Mouse (Mus musculus): Measurements from ENCODE around the gene Stard3. TPM values are rescaled to one million over a fixed set of nuclear protein-coding genes. Genes with fewer than 3 reads are reported as not detected.

Gene Stard3
- polyA plus RNA-seq, 3 experiments from 2014 or later: 38.5 to 42.1 (median 40.3) TPM

DNA sequence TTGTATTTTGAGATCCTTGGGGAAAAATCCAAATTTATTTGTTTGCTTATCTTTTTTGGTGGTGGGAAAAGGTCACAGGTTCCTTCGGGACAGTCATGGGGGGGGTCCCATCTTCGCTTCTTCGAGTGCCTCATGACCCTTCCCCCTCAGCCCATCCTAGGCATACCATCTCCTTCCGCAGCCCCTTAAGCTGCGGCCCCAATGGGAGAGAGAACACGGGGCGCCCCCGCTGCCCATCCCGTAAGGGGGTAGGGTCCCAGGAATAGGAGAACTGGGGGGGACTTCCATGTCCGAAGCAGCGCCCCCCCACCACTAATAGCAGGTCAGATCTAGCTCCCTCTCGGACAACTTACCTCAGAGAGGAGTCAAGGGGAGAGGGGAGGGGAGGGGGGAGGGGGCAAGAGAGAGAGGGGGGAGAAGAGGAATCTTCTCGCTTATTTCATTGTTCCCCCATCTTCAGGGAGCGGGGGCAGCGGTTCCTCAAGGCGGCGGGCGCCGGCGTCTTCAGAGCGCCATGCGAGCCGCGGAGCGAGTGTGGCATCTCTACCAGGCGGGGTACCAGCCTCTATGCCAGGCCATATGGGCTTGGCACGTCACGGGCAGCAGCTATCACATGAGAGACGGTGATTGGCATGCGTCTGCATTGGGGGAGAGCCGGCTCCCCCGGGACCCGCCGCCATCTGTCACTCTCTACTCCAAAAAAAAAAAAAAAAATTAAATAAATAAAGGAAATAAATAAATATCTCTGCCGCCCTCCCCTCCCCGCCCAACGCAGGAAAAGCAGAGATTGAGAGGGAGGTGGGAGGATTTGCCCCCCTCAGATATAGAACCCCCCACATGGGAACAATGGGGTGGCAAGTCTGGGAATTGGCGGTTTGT, 28.8 kb upstream of the Stard3 start, which contains the start of gene Neurod2:
Neurod2 (minus strand) TSS at position 568 of the 879 bp plus-strand sequence.
- ATAC-seq: no peak

- ATAC-seq: no peak
These were observed 28.0 kb upstream of the Stard3 start for GRCm38 (mm10) chr11:98329960-98330744.

- no peak for ATAC-seq
These were observed 27.4 kb upstream of the Stard3 start for GRCm38 (mm10) chr11:98330745-98331204.

GRCm38 (mm10) chr11:98331401-98331800, 26.8 kb upstream of the Stard3 start:
- no peak for ATAC-seq

GRCm38 (mm10) chr11:98332186-98332585, 26.0 kb upstream of the Stard3 start:
- no peak for ATAC-seq

GRCm38 (mm10) chr11:98332841-98333240, 25.3 kb upstream of the Stard3 start:
- ATAC-seq: no peak

GRCm38 (mm10) chr11:98333263-98333696, 24.9 kb upstream of the Stard3 start:
- ATAC-seq: no peak

DNA sequence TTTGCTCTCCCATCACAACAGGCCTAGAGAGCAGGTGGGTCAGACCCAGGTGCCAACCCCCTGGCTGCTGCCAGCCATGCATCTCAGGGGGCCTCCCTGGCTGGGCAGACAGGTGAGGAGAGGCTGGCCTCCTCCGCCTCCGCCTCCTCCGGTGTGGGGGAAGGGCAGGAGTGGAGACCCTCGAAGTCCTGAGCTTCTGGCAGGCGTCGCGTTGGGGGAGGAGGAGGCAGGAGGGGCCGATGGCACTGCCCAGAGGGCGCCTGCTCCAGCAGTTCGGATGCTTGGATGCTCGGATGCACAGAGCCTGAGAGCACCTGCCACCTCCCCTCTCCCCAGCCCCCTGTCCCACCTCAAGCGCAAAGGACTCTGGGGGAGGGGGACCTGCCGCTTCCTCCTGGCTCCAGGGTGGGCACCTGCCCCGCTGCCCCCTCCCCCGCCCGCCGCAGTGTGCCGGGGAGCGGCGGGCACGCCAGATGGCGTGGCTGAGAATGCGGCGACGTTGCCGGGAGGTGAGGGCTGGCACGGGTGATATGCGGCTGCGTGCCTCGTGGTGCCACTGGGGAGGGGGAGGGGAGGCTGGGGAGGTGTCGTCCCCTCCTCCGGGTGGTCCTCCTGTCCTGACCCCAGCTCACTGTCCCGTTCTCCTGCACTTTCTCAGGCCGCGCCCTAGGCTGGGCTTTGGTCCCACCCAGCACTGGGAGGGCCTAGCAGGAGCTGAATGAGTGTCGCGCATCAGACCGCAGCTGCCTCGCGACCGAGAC, 24.0 kb upstream of the Stard3 start:
- ATAC-seq: no peak

- ATAC-seq: no peak
These were observed 22.9 kb upstream of the Stard3 start for GRCm38 (mm10) chr11:98335250-98335649.

DNA sequence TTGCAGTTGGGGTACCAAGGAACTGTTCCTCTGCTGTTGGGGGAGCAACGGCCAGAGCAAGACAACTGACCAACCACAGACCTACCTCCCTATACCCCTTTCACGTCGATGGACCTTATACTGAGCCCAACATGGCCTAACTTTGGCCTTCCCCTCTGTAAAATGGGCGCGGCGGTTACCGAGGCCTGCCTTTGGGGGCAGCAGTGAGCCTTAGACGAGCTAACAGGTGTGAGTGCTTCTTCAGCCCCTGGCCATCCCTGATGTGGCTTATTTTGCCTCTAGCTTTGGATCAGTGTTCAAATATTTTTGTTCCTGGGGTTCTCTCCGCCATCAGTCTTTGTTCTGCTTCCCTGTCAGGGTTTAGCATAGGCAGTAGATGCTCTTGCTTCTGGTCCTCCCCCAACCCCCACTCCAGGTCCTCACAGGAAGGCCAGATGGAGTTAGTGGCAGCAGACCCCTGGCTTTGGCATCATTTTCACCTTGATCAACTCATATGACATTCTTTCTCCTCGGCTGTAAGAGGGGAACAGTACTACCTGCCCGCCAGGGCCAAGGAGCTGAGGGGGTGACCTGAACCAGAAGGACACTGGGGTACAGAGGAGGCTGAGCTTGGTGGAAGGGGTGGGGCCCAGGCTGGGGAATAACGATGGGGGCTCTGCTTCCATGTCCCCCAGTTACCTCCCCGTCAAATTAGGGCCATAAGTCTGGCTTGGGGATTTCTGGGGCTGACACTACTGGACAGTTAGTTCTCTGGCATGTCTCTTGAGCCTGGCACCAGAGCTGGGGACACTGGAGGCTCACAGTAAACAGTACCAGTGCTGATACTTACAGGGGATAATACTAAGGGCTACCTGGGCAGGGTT, 21.7 kb upstream of the Stard3 start:
- no peak for ATAC-seq

GRCm38 (mm10) chr11:98338507-98338961, 19.6 kb upstream of the Stard3 start:
- ATAC-seq: no peak

- no peak for ATAC-seq
These were observed 19.1 kb upstream of the Stard3 start for GRCm38 (mm10) chr11:98339071-98339501.

GRCm38 (mm10) chr11:98339679-98340287, 18.4 kb upstream of the Stard3 start:
- ATAC-seq: no peak

- ATAC-seq: no peak
These were observed 17.6 kb upstream of the Stard3 start for GRCm38 (mm10) chr11:98340597-98340996.

GRCm38 (mm10) chr11:98341174-98341573, 17.0 kb upstream of the Stard3 start:
- ATAC-seq: no peak

DNA sequence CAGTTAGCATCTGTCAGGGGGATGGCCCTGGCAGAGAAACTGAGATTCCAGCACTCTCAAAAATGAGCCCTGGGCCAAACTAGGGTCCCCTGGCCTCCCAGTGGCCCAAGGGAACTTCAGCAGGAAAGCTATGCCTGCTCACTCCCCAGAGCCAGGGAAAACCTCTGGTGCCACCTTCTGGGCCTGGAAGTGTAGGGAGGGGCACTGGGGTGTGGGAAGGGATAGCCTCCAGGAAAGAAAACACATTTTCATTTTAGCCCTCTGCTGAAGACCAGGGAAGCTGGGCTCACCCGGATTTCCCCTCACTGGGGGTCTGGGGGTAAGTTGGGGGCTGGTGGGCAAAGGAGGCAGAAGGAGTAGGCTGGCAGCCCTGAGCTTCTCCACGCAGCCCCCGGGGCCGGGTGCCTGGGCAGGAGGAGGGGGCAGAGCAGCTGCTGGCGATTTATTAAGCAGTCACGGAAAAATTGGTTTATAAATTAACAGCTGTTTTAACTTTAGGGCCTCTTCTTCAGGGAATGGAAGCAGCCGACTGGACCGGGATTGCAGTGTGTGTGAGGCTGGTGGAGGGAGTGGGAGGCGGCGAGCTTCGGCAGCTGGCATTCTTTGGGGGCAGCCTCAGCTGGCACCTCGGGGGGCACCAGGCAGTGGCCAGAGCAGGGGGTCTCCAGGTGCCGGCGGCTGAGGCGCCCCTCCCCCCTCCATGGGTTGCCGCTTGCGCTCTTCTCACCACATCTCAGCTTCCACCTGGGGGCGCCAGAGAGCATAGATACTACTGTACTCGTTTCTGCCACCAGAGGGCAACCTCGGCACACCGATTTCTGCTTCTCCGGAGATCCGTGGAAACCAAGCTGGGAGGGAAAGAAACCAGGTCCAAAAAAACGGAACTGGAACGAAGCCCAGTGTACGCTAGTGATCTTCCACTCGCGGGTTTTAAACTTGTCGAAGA, 15.9 kb upstream of the Stard3 start:
- peak; percentile 79 for ATAC-seq

GRCm38 (mm10) chr11:98345253-98345652, 12.9 kb upstream of the Stard3 start:
- ATAC-seq: no peak

DNA sequence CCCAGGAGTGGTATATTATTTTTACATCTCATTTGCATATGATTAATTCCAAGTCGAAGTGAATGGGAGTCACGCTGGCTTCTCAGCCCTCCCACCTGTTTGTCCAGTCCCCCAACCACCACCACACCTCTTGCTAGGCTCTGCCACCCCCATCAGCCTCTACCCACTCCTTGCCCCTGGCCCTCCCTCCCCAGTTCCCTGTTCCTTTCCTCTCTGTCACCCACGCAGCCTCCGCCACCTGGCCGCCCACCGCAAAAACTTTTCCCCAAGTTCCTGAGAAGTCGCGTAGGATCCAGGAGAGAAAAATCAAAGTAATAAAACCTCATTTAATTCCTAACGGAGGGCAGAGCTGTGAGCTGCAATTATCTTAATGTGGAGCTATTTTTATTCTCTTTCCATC, 12.0 kb upstream of the Stard3 start:
- no peak for ATAC-seq

GRCm38 (mm10) chr11:98347385-98348082, 10.6 kb upstream of the Stard3 start:
- ATAC-seq: no peak

Data from inflammation-experienced regulatory T-cells, adult 6 months (primary cell).